Mouse (Mus musculus): ENCODE data around the gene Fn1. TPM values are rescaled to one million over a fixed set of nuclear protein-coding genes. Genes with fewer than 3 reads are reported as not detected.

Gene Fn1
- 71.0 TPM for polyA plus RNA-seq (2014; fragmentation: Illumina TruSeq; extraction: RNeasy Lipid Tissue Mini Kit (QIAGEN cat#74804); ENCODE audit: low read depth, low replicate concordance)

GRCm38 (mm10) chr1:71652551-71653399, at the start of gene Fn1:
Gene Fn1, minus strand, starts transcription at chr1:71653200.

GRCm38 (mm10) chr1:71556688-71557612, 96.0 kb downstream of the Fn1 start, which contains the start of gene Atic:
Gene Atic, plus strand, starts transcription at chr1:71557150.

Other genes with a start within 250 kb of the Fn1 start
- 3.0 TPM for gene Abca12, start 238.3 kb downstream of the Fn1 start, polyA plus RNA-seq (2014; fragmentation: Illumina TruSeq; extraction: RNeasy Lipid Tissue Mini Kit (QIAGEN cat#74804); ENCODE audit: low read depth, low replicate concordance)
- 68.6 TPM for gene Atic, start 96.0 kb downstream of the Fn1 start, polyA plus RNA-seq (2014; fragmentation: Illumina TruSeq; extraction: RNeasy Lipid Tissue Mini Kit (QIAGEN cat#74804); ENCODE audit: low read depth, low replicate concordance)